Mouse (Mus musculus): ENCODE results near the gene Efcab9. TPM values are rescaled to one million over a fixed set of nuclear protein-coding genes. Genes with fewer than 3 reads are reported as not detected.

Efcab9 gene
- polyA plus RNA-seq, 1 experiment from 2014 or later: not detected

DNA sequence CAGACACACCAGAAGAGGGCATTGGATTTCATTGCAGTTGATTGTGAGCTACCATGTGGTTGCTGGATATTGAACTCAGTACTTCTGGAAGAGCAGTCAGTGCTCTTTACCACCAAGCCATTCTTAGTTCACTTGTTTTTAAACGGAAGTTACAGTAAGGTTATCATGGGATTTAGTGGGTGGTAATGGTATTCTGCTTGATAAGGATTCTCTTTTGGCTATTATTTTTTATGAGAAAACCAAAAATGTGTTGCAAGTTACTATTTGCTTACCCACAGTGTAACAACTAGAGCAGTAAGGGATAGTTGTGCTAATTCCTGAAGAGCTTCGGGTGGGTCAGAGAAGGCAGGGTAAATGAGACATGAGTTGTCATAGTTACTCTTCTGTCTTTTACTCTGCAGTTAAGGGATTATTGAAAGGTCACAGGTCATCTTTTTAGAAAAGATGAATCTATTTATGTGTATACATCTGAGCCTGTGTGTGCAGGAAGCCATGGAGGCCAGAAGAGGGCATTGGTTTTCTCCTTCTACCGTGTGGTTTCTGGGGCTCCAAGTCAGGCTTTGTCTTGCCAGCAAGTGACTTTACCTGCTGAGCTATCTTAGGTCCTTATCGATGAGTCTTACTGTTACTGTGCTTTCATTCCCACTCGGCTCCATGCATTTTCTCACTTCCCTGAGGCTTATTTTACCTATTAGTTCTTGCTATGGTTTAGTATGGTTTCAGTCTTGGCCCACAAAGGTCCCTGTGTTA lies 56.2 kb downstream of the Efcab9 start:
- H3K4me2 ChIP-seq (ENCODE audit: low read length): no peak overlapping the region
- no peaks in the 10 kb centered on the region for H3K27me3 ChIP-seq (replicated peaks; ENCODE audit: control insufficient read depth, insufficient read depth, low read length)
- H3K9ac ChIP-seq (ENCODE audit: low read depth, low read length): no peak overlapping the region
- no peak for ATAC-seq
- no peak overlapping the region for H3K4me3 ChIP-seq (ENCODE audit: low read length)
- no peaks in the 10 kb centered on the region for H3K4me1 ChIP-seq (ENCODE audit: control insufficient read depth, insufficient read depth, low read depth, low read length)
- H3K27ac ChIP-seq (ENCODE audit: low read depth, low read length): no peak overlapping the region
- WGBS: 87% methylated on average over 5 of the region's 5 CpGs
- H3K9me3 ChIP-seq (ENCODE audit: control insufficient read depth, low read length): no peaks in the 10 kb centered on the region
- H3K36me3 ChIP-seq (ENCODE audit: control insufficient read depth, insufficient read depth, low read length): no peaks in the 10 kb centered on the region

GRCm38 (mm10) chr11:32474725-32475124 lies 57.2 kb downstream of the Efcab9 start:
- H3K4me3 ChIP-seq (ENCODE audit: low read length): no peak overlapping the region
- ATAC-seq: no peak
- H3K36me3 ChIP-seq (ENCODE audit: control insufficient read depth, insufficient read depth, low read length): no peaks in the 10 kb centered on the region
- H3K27me3 ChIP-seq (replicated peaks; ENCODE audit: control insufficient read depth, insufficient read depth, low read length): no peaks in the 10 kb centered on the region
- no peak overlapping the region for H3K4me2 ChIP-seq (ENCODE audit: low read length)
- WGBS: 86% methylated on average over 3 of the region's 3 CpGs
- H3K9me3 ChIP-seq (ENCODE audit: control insufficient read depth, low read length): no peaks in the 10 kb centered on the region
- H3K27ac ChIP-seq (ENCODE audit: low read depth, low read length): no peak overlapping the region
- no peak overlapping the region for H3K9ac ChIP-seq (ENCODE audit: low read depth, low read length)
- no peaks in the 10 kb centered on the region for H3K4me1 ChIP-seq (ENCODE audit: control insufficient read depth, insufficient read depth, low read depth, low read length)

Other genes starting within 250 kb of the Efcab9 start
- 2,714 and 3,255 TPM in 2 replicates for gene Hba-a1, start 248.6 kb downstream of the Efcab9 start, polyA plus RNA-seq (2015; fragmentation: Nextera tagmentation; extraction: Ambion mirVana)
- 0.61 and 1.3 TPM in 2 replicates for gene Hbq1b, start 245.1 kb downstream of the Efcab9 start, polyA plus RNA-seq (2015; fragmentation: Nextera tagmentation; extraction: Ambion mirVana)
- 6,688 and 8,147 TPM in 2 replicates for gene Hba-a2, start 235.6 kb downstream of the Efcab9 start, polyA plus RNA-seq (2015; fragmentation: Nextera tagmentation; extraction: Ambion mirVana)
- 1.6 and 2.0 TPM in 2 replicates for gene Hbq1a, start 232.0 kb downstream of the Efcab9 start, polyA plus RNA-seq (2015; fragmentation: Nextera tagmentation; extraction: Ambion mirVana)
- 15.8 and 20.1 TPM in 2 replicates for gene Sh3pxd2b, start 184.3 kb downstream of the Efcab9 start, polyA plus RNA-seq (2015; fragmentation: Nextera tagmentation; extraction: Ambion mirVana)
- gene Ubtd2, start 76.7 kb downstream of the Efcab9 start, polyA plus RNA-seq (2015; fragmentation: Nextera tagmentation; extraction: Ambion mirVana): 36.8 and 40.3 TPM in 2 replicates
- gene Stk10, start 1.2 kb upstream of the Efcab9 start, polyA plus RNA-seq (2015; fragmentation: Nextera tagmentation; extraction: Ambion mirVana): 2.4 and 2.5 TPM in 2 replicates
- 106 and 121 TPM in 2 replicates for gene Fbxw11, start 110.6 kb upstream of the Efcab9 start, polyA plus RNA-seq (2015; fragmentation: Nextera tagmentation; extraction: Ambion mirVana)